Mouse (Mus musculus) bone marrow macrophage, adult 2 months (primary cell): ENCODE measurements around the gene Tapbpl. TPM values are rescaled to one million over a fixed set of nuclear protein-coding genes. Genes with fewer than 3 reads are reported as not detected.
A peak's percentile ranks its signal among the peaks of the same experiment; 100 is the strongest.

ENCODE experiments used
- H3K27ac ChIP-seq: 2 replicates; pipeline ENCODE4 v1.5.1; 2012; ENCODE audit warnings: low read depth, low read length; ENCODE audit not compliant: insufficient read depth
- H3K4me1 ChIP-seq: 2 replicates; pipeline ENCODE4 v1.6.1; 2012; ENCODE audit warnings: low read length; ENCODE audit not compliant: control insufficient read depth, insufficient read depth
- H3K4me3 ChIP-seq: 2 replicates; pipeline ENCODE4 v1.5.1; 2012; ENCODE audit warnings: mild to moderate bottlenecking, low read length, moderate library complexity; ENCODE audit not compliant: insufficient read depth
- CTCF ChIP-seq: IDR thresholded peaks from 2 replicates; pipeline ENCODE4 v1.5.1; 2012; ENCODE audit warnings: low read depth, mild to moderate bottlenecking, low read length, moderate library complexity
- POLR2A ChIP-seq: IDR thresholded peaks from 2 replicates; pipeline ENCODE4 v1.6.1; 2012; ENCODE audit warnings: mild to moderate bottlenecking, low read depth, low read length, borderline replicate concordance
- polyA plus RNA-seq: library from polyadenylated mRNA; stranded (reverse); fragments of >200 nt; gene quantifications from 2 replicates; pipeline ENCODE4 v1.2.4, GENCODE M21; 2012; ENCODE audit not compliant: missing spikeins, insufficient read depth, insufficient read length

Gene Tapbpl
- polyA plus RNA-seq, 1 experiment: 16.2 TPM

DNA sequence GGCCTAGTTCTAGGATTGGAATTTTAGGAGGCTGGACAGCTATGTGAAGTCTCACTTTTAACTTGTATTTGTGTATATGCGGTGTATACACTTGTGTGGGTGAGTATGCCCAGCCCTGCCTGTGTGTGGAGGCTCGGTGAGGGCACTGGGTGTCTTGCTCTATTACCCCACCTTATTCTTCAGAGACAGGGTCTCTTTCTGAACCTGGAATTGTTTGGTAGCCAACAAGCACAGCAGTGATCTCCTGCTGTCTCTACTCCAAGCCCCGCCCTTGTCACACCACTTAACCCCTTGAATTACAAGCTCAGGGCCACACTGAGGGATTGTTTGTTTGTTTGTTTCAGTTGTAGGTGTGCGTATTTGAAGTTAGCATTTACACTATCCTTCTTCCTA, 381 bp upstream of the Tapbpl start:
- Histone ChIP-seq H3K27ac (peak overlapping the region; percentile 71), H3K4me3 (peak overlapping the region; percentile 75), H3K4me1 (peaks cover 10% of the 10 kb centered on the region)
- TF ChIP-seq CTCF: no peak
- TF ChIP-seq POLR2A: no peak

DNA sequence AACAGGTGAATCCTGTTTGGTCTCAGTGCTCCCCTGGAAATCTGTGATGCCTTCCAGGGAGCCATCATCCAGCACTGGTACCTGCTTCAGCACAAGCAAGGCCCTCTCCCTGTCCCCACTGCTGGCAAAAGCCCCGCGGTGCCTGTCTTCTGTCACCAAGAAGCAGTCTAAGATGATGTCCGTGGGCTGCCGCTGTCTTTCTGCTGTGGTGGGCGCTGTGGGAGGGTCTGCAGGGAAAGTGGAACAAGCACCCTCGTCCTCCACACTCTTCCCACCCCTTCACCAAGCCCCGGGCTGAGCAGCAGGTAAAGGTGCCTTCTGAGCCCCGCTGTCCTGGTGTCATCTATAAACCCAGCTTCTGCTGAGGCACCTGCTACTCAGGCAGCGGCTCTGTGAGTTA, 1.1 kb downstream of the Tapbpl start:
- Histone ChIP-seq H3K27ac (no peak overlapping the region), H3K4me1 (peaks cover 10% of the 10 kb centered on the region), H3K4me3 (no peak overlapping the region)
- TF ChIP-seq POLR2A: no peak
- TF ChIP-seq CTCF: no peak

DNA sequence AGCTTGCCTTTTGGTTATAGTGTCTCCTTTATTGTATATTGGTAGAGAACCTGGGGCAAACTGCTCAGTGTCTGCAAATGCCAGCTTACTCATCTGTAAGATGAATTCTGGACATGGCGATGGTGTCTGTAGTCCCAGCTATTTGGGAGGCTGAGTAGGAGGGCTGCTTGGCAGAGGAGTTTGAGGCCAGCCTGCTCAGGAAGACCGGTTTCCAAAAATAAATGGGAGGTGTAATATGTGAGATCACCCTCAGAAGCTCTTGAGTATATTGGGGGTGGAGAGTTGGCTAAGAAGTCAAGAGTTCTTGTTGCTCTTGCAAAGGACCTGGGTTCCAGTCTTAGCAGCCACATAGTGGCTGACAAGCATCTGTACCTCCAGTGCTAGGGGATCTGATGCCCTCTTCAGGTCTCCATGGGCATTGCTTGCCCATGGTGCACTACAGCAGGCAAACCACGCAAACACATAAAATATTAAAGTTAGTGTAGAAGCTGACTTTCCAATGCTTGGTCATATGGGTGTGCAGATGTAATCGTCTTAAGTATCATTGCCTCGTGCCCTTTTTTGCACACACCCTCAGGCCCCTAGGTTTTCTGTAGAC, 6.0 kb downstream of the Tapbpl start:
- Histone ChIP-seq H3K4me3 (no peak overlapping the region), H3K4me1 (peaks cover 6% of the 10 kb centered on the region; the same call in 1 of the 2 replicates), H3K27ac (no peak overlapping the region)
- TF ChIP-seq CTCF (no peak), POLR2A (no peak)

DNA sequence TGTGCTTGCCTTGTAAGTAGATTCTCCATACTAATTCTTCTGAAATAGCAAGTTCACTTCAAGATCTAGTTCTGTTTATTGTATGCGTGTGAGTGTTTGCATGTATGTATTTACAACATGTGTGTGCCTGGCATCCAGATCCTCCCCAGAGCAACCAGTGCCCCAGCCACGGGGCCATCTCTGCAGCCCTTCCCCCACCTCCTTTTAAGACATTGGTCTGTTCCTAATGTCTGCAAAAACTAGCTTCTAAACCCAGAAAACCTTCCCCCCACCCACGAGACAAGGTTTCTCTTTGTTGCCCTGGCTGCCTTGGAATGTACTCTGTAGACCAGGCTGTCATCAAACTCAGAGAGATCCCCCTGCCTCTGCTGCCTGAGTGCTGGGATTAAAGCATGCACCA, 9.1 kb downstream of the Tapbpl start:
- no peak overlapping the region for H3K27ac ChIP-seq
- TF ChIP-seq POLR2A: no peak
- TF ChIP-seq CTCF: no peak
- peaks cover 9% of the 10 kb centered on the region for H3K4me1 ChIP-seq
- no peak overlapping the region for H3K4me3 ChIP-seq

DNA sequence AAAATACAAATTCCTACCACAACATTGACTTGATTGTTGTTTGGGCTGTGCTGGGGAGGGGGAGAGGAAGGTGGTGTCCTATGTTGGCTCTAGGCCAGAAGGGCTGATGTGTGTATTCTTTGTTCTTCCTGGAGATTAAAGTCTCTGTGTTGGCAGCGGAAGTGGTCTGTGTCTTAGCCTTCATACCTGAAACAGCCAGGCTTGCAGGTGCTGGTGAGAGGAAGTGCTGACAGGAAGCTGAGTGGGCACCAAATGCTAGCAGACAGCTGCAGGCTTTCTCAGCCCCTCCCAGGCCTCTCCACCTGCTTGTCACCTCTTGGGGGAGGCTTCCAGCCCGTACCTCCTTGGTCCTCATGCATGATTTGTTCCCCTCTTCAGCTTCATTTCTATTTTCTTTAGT, 9.5 kb downstream of the Tapbpl start:
- no peak overlapping the region for H3K27ac ChIP-seq
- TF ChIP-seq POLR2A (no peak), CTCF (no peak)
- no peak overlapping the region for H3K4me3 ChIP-seq
- H3K4me1 ChIP-seq: peaks cover 9% of the 10 kb centered on the region

DNA sequence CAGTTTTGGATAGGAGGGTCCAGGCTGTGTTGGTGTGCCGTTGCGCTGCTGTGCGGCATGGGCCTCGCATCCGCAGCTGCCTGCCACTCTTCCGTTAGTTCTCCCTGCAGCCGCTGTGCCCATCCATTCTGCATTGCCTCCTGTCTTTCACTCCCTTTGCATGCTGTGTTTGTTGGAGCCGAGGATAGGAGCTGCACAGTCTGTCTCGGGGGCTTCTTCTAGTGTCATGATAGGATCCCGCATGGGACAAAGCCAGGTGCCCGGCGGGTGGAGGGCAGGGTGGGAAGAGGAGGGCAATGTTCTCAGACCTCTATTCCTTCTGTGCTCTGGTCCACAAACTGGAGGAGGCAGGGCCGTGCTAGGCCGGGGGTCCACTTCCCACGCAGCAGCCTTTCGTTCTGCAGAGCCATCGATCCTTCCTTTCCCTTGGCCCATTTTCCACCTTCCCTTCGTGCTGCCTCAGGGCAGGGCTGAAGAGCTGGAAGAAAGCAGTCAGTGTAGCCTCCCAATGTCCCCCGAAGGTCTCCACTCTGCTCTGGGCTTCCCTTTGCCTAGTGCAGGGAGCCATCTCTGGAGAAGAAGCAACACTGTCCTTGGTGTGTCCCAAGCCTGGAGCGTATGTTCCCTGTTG, 10.4 kb downstream of the Tapbpl start:
- peaks cover 16% of the 10 kb centered on the region for H3K4me1 ChIP-seq
- TF ChIP-seq CTCF: no peak
- no peak for TF ChIP-seq POLR2A
- no peak overlapping the region for H3K4me3 ChIP-seq
- no peak overlapping the region for H3K27ac ChIP-seq

DNA sequence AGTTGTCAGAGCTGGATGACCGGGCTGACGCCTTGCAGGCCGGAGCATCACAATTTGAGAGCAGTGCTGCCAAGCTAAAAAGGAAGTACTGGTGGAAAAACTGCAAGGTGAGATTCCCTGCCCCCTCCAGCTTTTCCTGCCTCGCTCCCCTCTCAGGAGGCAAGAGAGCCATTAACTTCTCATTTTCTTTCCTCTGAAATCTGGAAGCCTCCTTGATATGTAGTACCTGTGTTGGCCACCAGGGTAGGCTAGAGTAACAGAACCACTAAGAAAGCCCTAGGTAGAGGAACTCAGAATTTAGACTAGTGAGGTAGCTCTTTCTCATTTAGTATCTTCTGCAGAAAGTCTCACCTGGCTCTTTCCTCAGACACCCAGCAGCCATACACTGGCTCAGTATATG, 12.7 kb downstream of the Tapbpl start:
- peaks cover 16% of the 10 kb centered on the region for H3K4me1 ChIP-seq
- TF ChIP-seq POLR2A (no peak), CTCF (no peak)
- no peak overlapping the region for H3K4me3 ChIP-seq
- peak overlapping the region; percentile 14; the same call in 1 of the 2 replicates for H3K27ac ChIP-seq

DNA sequence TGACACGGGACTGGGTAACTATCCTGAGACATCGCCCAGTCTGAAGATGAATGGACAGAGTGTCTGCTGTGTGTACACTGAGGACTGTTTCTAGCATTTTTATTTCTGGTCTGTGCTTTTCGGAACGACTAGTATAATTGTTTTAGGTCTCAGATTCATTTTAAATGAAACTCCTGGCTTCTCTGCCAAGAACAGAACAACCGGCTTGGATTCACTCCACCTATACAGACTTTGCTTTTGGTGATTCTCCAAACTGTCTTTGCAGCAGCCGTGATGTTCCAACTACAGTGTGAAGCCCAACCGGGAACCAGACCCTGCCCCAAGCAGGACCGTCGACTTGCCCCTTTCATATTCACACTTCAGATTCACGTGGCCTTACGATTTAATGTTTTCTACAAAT, 13.8 kb downstream of the Tapbpl start:
- TF ChIP-seq POLR2A (no peak), CTCF (no peak)
- H3K27ac ChIP-seq: no peak overlapping the region

DNA sequence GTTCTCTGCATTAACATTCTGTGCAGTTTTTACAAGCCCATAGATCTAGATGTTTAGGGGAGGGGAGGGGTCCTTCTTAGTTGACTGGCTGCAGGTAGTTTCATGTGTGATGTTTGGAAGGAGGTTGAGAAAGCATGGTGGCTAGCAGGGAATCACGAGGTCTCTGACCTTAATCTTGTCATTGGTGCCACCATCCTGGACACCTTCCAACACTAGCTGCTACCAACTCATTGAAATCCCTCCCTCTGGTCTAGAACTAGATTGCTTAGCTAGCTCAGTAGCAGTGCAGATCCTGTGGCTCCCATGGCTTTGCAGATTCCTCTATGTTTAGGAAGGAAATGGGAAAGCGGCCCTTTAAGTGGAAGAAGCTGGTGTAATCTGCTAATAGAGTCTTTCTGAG, 14.8 kb downstream of the Tapbpl start:
- Histone ChIP-seq H3K4me3 (peak overlapping the region; percentile 47; the same call in 1 of the 2 replicates), H3K4me1 (peaks cover 16% of the 10 kb centered on the region), H3K27ac (no peak overlapping the region)
- TF ChIP-seq POLR2A: no peak
- no peak for TF ChIP-seq CTCF

More for the DNA sequence above, 13.8 kb downstream of the Tapbpl start:
- H3K4me3 ChIP-seq: no peak overlapping the region
- H3K4me1 ChIP-seq: peaks cover 16% of the 10 kb centered on the region

DNA sequence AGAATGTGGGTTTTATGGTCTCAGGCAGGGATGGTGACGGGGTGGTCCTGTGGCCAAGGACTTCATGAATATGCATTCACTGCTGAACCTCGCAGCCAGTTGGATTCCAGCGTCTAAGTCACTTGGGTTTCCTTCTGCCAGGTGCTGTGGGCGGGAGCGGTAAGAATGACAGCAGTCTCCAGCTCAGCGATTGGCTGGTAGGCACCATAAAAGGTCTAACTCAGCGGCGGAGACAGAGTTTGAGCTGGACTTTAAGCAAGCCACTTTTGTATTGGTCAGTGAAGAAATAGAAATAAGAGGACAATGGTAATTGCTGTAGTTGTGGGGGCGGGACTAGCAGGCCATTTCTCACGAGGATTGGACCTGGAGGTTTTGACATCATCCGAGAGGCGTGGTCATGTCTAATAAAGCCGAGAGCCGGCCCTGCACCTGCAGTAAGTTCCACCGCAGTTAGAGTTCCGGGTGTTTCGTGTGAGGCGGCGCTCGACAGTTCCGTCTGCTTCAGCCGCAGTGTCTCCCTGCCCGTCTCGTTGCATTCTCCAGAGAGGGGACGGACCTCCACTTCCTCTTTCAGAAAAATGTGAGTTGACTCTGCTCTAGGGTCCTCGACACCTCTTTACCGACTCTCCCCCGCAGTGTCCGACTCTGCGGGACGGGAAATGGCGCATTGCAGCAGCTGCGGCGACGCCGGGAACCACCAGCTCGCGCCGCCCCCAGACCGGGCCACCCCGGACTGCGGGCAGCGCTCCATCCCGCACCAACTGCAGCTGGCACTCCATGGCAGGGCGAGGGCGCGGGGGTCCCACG, 16.3 kb downstream of the Tapbpl start, which contains the start of gene Vamp1:
Gene Vamp1, plus strand, starts transcription at position 404 of the 807 bp plus-strand sequence.
- Histone ChIP-seq H3K27ac (peak within 1 kb of the TSS; percentile 82), H3K4me3 (peak within 1 kb of the TSS; percentile 70), H3K4me1 (peaks cover 19% of the 10 kb centered on the region)
- TF ChIP-seq CTCF (no peak), POLR2A (peak; percentile 79; the same call in 1 of the 2 replicates)
